Mouse (Mus musculus) bone marrow, adult 2 months (tissue): ENCODE results near the gene Pnpla6.

ENCODE experiments used
- CTCF ChIP-seq: fragments of 200-500 bp; IDR thresholded peaks from 2 replicates; pipeline ENCODE4 v1.5.1; 2011; ENCODE audit warnings: low read length, control low read depth; ENCODE audit not compliant: control insufficient read depth, insufficient read depth
- POLR2A ChIP-seq: fragments of 200-500 bp; IDR thresholded peaks from 2 replicates; pipeline ENCODE4 v1.6.1; 2011; ENCODE audit warnings: low read depth, mild to moderate bottlenecking, control low read depth, low read length, borderline replicate concordance; ENCODE audit not compliant: control insufficient read depth

- TF ChIP-seq CTCF (no peak), POLR2A (peak; percentile 26; the same call in 1 of the 2 replicates)
Observed at GRCm38 (mm10) chr8:3495578-3496427, 19.4 kb upstream of the Pnpla6 start.
